Mouse (Mus musculus): Measurements from ENCODE around the gene Pmpcb. TPM values are rescaled to one million over a fixed set of nuclear protein-coding genes. Genes with fewer than 3 reads are reported as not detected.
"Not testable (repeated sequence)": the region's sequence is repeated elsewhere in the genome, so short reads cannot be mapped to it uniquely, and the experiment has no call there.

Pmpcb gene
- polyA plus RNA-seq (2015; fragmentation: Nextera tagmentation; extraction: Ambion mirVana): 77.1 and 77.9 TPM in 2 replicates

GRCm38 (mm10) chr5:21736956-21737585, at the start of gene Pmpcb:
Gene Pmpcb (plus strand): TSS chr5:21737141.
- peak within 1 kb of the TSS; percentile 58 for H3K27ac ChIP-seq (ENCODE audit: low read length)
- peak within 1 kb of the TSS; percentile 82 for H3K9ac ChIP-seq (ENCODE audit: low read length)

GRCm38 (mm10) chr5:21692230-21692629, 44.7 kb upstream of the Pmpcb start:
- no peaks in the 10 kb centered on the region for H3K36me3 ChIP-seq (ENCODE audit: control insufficient read depth, insufficient read depth, low read length)
- no peaks in the 10 kb centered on the region for H3K4me1 ChIP-seq (ENCODE audit: control insufficient read depth, insufficient read depth, low read length)
- WGBS: 86% methylated on average over 5 of the region's 5 CpGs
- H3K4me2 ChIP-seq (ENCODE audit: low read depth, low read length): no peak overlapping the region
- no peaks in the 10 kb centered on the region for H3K27me3 ChIP-seq (ENCODE audit: control insufficient read depth, insufficient read depth, low read length)
- H3K9me3 ChIP-seq (replicated peaks; ENCODE audit: control insufficient read depth, low read length): no peaks in the 10 kb centered on the region
- no peak overlapping the region for H3K4me3 ChIP-seq (replicated peaks; ENCODE audit: low read length)
- H3K9ac ChIP-seq (ENCODE audit: low read length): no peak overlapping the region
- H3K27ac ChIP-seq (ENCODE audit: low read length): no peak overlapping the region
- no peak for ATAC-seq (ENCODE audit: insufficient read depth, low FRiP score)

More at GRCm38 (mm10) chr5:21736956-21737585, at the start of gene Pmpcb:
- WGBS: under 1% methylated on average over 41 of the region's 42 CpGs
- Histone ChIP-seq H3K9me3 (replicated peaks; ENCODE audit: control insufficient read depth, low read length) (no peaks in the 10 kb centered on the region), H3K27me3 (ENCODE audit: control insufficient read depth, insufficient read depth, low read length) (no peaks in the 10 kb centered on the region), H3K36me3 (ENCODE audit: control insufficient read depth, insufficient read depth, low read length) (peaks cover 13% of the 10 kb centered on the region; the same call in 1 of the 2 replicates), H3K4me1 (ENCODE audit: control insufficient read depth, insufficient read depth, low read length) (peaks cover 12% of the 10 kb centered on the region), H3K4me3 (replicated peaks; ENCODE audit: low read length) (peak within 1 kb of the TSS; percentile 67), H3K4me2 (ENCODE audit: low read depth, low read length) (peak within 1 kb of the TSS; percentile 79)
- peak; percentile 81 for ATAC-seq (ENCODE audit: insufficient read depth, low FRiP score)

- 49% methylated on average over 3 of the region's 3 CpGs for WGBS
- no peak overlapping the region for H3K27ac ChIP-seq (ENCODE audit: low read length)
- ATAC-seq (ENCODE audit: insufficient read depth, low FRiP score): no peak
These were observed 43.5 kb upstream of the Pmpcb start for GRCm38 (mm10) chr5:21693372-21693870.

GRCm38 (mm10) chr5:21694854-21695490, 42.0 kb upstream of the Pmpcb start:
- Histone ChIP-seq H3K4me3 (replicated peaks; ENCODE audit: low read length) (no peak overlapping the region), H3K27ac (ENCODE audit: low read length) (no peak overlapping the region), H3K36me3 (ENCODE audit: control insufficient read depth, insufficient read depth, low read length) (no peaks in the 10 kb centered on the region), H3K27me3 (ENCODE audit: control insufficient read depth, insufficient read depth, low read length) (no peaks in the 10 kb centered on the region), H3K9ac (ENCODE audit: low read length) (no peak overlapping the region), H3K9me3 (replicated peaks; ENCODE audit: control insufficient read depth, low read length) (no peaks in the 10 kb centered on the region), H3K4me2 (ENCODE audit: low read depth, low read length) (no peak overlapping the region), H3K4me1 (ENCODE audit: control insufficient read depth, insufficient read depth, low read length) (no peaks in the 10 kb centered on the region)
- peak; percentile 64; the same call in 1 of the 2 replicates for ATAC-seq (ENCODE audit: insufficient read depth, low FRiP score)
- WGBS: 63% methylated on average over 3 of the region's 3 CpGs

More at GRCm38 (mm10) chr5:21693372-21693870, 43.5 kb upstream of the Pmpcb start:
- H3K27me3 ChIP-seq (ENCODE audit: control insufficient read depth, insufficient read depth, low read length): no peaks in the 10 kb centered on the region
- H3K9ac ChIP-seq (ENCODE audit: low read length): no peak overlapping the region
- H3K9me3 ChIP-seq (replicated peaks; ENCODE audit: control insufficient read depth, low read length): no peaks in the 10 kb centered on the region
- H3K4me1 ChIP-seq (ENCODE audit: control insufficient read depth, insufficient read depth, low read length): no peaks in the 10 kb centered on the region
- H3K36me3 ChIP-seq (ENCODE audit: control insufficient read depth, insufficient read depth, low read length): no peaks in the 10 kb centered on the region
- H3K4me3 ChIP-seq (replicated peaks; ENCODE audit: low read length): no peak overlapping the region
- H3K4me2 ChIP-seq (ENCODE audit: low read depth, low read length): no peak overlapping the region

GRCm38 (mm10) chr5:21699555-21699954, 37.4 kb upstream of the Pmpcb start:
- WGBS: 89% methylated on average over 3 of the region's 3 CpGs
- not testable (repeated sequence) for H3K4me2 ChIP-seq (ENCODE audit: low read depth, low read length); H3K27ac ChIP-seq (ENCODE audit: low read length); H3K9ac ChIP-seq (ENCODE audit: low read length); H3K36me3 ChIP-seq (ENCODE audit: control insufficient read depth, insufficient read depth, low read length); ATAC-seq (ENCODE audit: insufficient read depth, low FRiP score); H3K27me3 ChIP-seq (ENCODE audit: control insufficient read depth, insufficient read depth, low read length); H3K4me1 ChIP-seq (ENCODE audit: control insufficient read depth, insufficient read depth, low read length); H3K9me3 ChIP-seq (replicated peaks; ENCODE audit: control insufficient read depth, low read length); H3K4me3 ChIP-seq (replicated peaks; ENCODE audit: low read length)

GRCm38 (mm10) chr5:21700272-21700821, 36.6 kb upstream of the Pmpcb start:
- no peak overlapping the region for H3K27ac ChIP-seq (ENCODE audit: low read length)

GRCm38 (mm10) chr5:21700934-21701333, 36.0 kb upstream of the Pmpcb start:
- no peaks in the 10 kb centered on the region for H3K9me3 ChIP-seq (replicated peaks; ENCODE audit: control insufficient read depth, low read length)
- H3K27me3 ChIP-seq (ENCODE audit: control insufficient read depth, insufficient read depth, low read length): no peaks in the 10 kb centered on the region
- WGBS: 0% methylated on average over 22 of the region's 22 CpGs
- H3K4me1 ChIP-seq (ENCODE audit: control insufficient read depth, insufficient read depth, low read length): no peaks in the 10 kb centered on the region
- no peak; the same call in 1 of the 2 replicates for ATAC-seq (ENCODE audit: insufficient read depth, low FRiP score)
- H3K4me2 ChIP-seq (ENCODE audit: low read depth, low read length): peak overlapping the region; percentile 92
- no peak overlapping the region; the same call in 1 of the 2 replicates for H3K27ac ChIP-seq (ENCODE audit: low read length)
- H3K36me3 ChIP-seq (ENCODE audit: control insufficient read depth, insufficient read depth, low read length): no peaks in the 10 kb centered on the region
- H3K4me3 ChIP-seq (replicated peaks; ENCODE audit: low read length): peak overlapping the region; percentile 64
- peak overlapping the region; percentile 77 for H3K9ac ChIP-seq (ENCODE audit: low read length)

More at GRCm38 (mm10) chr5:21700272-21700821, 36.6 kb upstream of the Pmpcb start:
- Histone ChIP-seq H3K27me3 (ENCODE audit: control insufficient read depth, insufficient read depth, low read length) (no peaks in the 10 kb centered on the region), H3K36me3 (ENCODE audit: control insufficient read depth, insufficient read depth, low read length) (no peaks in the 10 kb centered on the region), H3K4me1 (ENCODE audit: control insufficient read depth, insufficient read depth, low read length) (no peaks in the 10 kb centered on the region), H3K4me3 (replicated peaks; ENCODE audit: low read length) (peak overlapping the region; percentile 64), H3K4me2 (ENCODE audit: low read depth, low read length) (peak overlapping the region; percentile 92), H3K9ac (ENCODE audit: low read length) (0 out of 2 replicates have a peak overlapping the region, but pooled peaks have one; percentile 36), H3K9me3 (replicated peaks; ENCODE audit: control insufficient read depth, low read length) (no peaks in the 10 kb centered on the region)
- WGBS: 16% methylated on average over 10 of the region's 10 CpGs
- ATAC-seq (ENCODE audit: insufficient read depth, low FRiP score): no peak

- Histone ChIP-seq H3K9ac (ENCODE audit: low read length) (peak within 1 kb of the TSS; percentile 86), H3K4me1 (ENCODE audit: control insufficient read depth, insufficient read depth, low read length) (no peaks in the 10 kb centered on the region), H3K9me3 (replicated peaks; ENCODE audit: control insufficient read depth, low read length) (no peaks in the 10 kb centered on the region), H3K4me3 (replicated peaks; ENCODE audit: low read length) (peak within 1 kb of the TSS; percentile 64), H3K27ac (ENCODE audit: low read length) (peak within 1 kb of the TSS; percentile 92), H3K36me3 (ENCODE audit: control insufficient read depth, insufficient read depth, low read length) (no peaks in the 10 kb centered on the region), H3K27me3 (ENCODE audit: control insufficient read depth, insufficient read depth, low read length) (no peaks in the 10 kb centered on the region), H3K4me2 (ENCODE audit: low read depth, low read length) (peak within 1 kb of the TSS; percentile 92)
- under 1% methylated on average over 56 of the region's 59 CpGs for WGBS
- ATAC-seq (ENCODE audit: insufficient read depth, low FRiP score): peak; percentile 100
These were observed 35.5 kb upstream of the Pmpcb start, which contains the start of gene Napepld for GRCm38 (mm10) chr5:21701351-21702008. Gene Napepld (minus strand): TSS chr5:21701396.

All from stomach, embryonic 16.5 days (tissue).